Mouse (Mus musculus) midbrain, embryonic 12.5 days (tissue): ENCODE measurements at regions not wholly inside any gene's neighbourhood (a gene's known extent, or its start where the extent isn't known, plus 50 kb on each side); places are given as distances from the start of the nearest gene placed in this dataset.

Experiments
- ATAC-seq: fragments of 200-750 bp; cut with Nextera tagmentation; 2 replicates; pipeline ENCODE4 v1.8.0; 2017; ENCODE audit warnings: low read depth, moderate TSS enrichment, moderate library complexity; ENCODE audit not compliant: low FRiP score
- H3K27ac ChIP-seq: fragments of 300-500 bp; sonication (generic); replicated peaks from 2 replicates; pipeline ENCODE4 v1.5.1; 2016; ENCODE audit warnings: mild to moderate bottlenecking
- H3K27me3 ChIP-seq: fragments of 300-500 bp; sonication (generic); 2 replicates; pipeline ENCODE4 v1.6.1; 2016; ENCODE audit warnings: mild to moderate bottlenecking
- H3K36me3 ChIP-seq: fragments of 300-500 bp; sonication (generic); 2 replicates; pipeline ENCODE4 v1.6.1; 2016
- H3K4me1 ChIP-seq: fragments of 300-500 bp; sonication (generic); 2 replicates; pipeline ENCODE4 v1.6.1; 2016
- H3K4me2 ChIP-seq: fragments of 300-500 bp; sonication (generic); replicated peaks from 2 replicates; pipeline ENCODE4 v1.6.1; 2016; ENCODE audit warnings: mild to moderate bottlenecking, moderate library complexity
- H3K4me3 ChIP-seq: fragments of 300-500 bp; sonication (generic); 2 replicates; pipeline ENCODE4 v1.5.1; 2016; ENCODE audit warnings: mild to moderate bottlenecking
- H3K9ac ChIP-seq: fragments of 300-500 bp; sonication (generic); replicated peaks from 2 replicates; pipeline ENCODE4 v1.6.1; 2016; ENCODE audit warnings: mild to moderate bottlenecking, moderate library complexity
- H3K9me3 ChIP-seq: fragments of 300-500 bp; sonication (generic); 2 replicates; pipeline ENCODE4 v1.6.1; 2016; ENCODE audit warnings: mild to moderate bottlenecking
- WGBS: fragments of 180-500 bp; shearing (Covaris S2); methylation state at CpG from one replicate; pipeline ENCODE4 v1.1.7; 2016; 5-methylcytosine and 5-hydroxymethylcytosine counted together

DNA sequence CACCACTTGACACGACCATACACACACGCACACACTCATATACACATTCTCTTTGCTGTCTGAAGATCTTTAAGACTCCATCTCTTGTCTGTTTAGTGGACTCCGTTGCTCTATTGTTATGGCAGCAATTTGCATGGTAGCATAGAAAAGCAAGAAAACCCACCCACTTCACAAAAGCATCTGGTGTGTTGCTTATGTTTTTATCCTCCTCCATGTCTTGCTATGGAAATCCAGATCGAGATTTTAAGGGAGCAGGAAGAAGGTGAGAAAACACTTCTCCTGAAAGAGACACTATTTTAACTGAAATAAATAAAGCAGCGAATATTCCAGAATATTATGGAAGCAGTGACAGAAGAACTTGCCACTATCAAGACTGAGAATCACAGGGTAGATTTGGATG is 207.5 kb upstream of the Stac start:
- no peak overlapping the region for H3K27ac ChIP-seq
- H3K4me3 ChIP-seq, result no peak overlapping the region
- no peaks in the 10 kb centered on the region for H3K4me1 ChIP-seq
- H3K4me2 ChIP-seq, result no peak overlapping the region
- 84% methylated on average over 5 of the region's 5 CpGs for WGBS
- H3K27me3 ChIP-seq, result no peaks in the 10 kb centered on the region
- no peak for ATAC-seq
- H3K9me3 ChIP-seq, result no peaks in the 10 kb centered on the region
- no peak overlapping the region for H3K9ac ChIP-seq
- no peaks in the 10 kb centered on the region for H3K36me3 ChIP-seq

DNA sequence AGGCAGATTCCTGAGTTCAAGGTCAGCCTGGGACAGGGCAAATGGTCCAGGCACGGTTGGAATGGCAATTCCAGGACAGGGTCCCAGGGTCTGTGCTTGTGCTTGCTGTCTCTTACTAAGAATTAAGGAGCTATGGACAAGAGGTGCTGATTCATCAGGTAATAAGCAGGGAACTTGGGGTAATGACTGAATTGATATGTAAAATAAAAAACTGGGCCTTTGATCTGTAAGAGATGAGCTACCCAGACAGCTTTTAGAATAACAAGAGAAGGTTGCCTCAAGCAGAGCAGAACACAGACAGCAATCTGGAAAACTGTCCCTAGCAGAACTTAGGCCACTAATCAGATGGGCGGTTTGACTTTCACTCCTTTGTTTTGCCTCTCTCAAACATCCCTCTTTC is 189.6 kb upstream of the Stac start:
- H3K4me2 ChIP-seq, result no peak overlapping the region
- WGBS, result 70% methylated on average over 2 of the region's 2 CpGs
- no peaks in the 10 kb centered on the region for H3K27me3 ChIP-seq
- no peaks in the 10 kb centered on the region for H3K9me3 ChIP-seq
- no peak overlapping the region for H3K27ac ChIP-seq
- H3K9ac ChIP-seq, result no peak overlapping the region
- H3K36me3 ChIP-seq, result no peaks in the 10 kb centered on the region
- H3K4me3 ChIP-seq, result no peak overlapping the region
- H3K4me1 ChIP-seq, result no peaks in the 10 kb centered on the region
- no peak for ATAC-seq

DNA sequence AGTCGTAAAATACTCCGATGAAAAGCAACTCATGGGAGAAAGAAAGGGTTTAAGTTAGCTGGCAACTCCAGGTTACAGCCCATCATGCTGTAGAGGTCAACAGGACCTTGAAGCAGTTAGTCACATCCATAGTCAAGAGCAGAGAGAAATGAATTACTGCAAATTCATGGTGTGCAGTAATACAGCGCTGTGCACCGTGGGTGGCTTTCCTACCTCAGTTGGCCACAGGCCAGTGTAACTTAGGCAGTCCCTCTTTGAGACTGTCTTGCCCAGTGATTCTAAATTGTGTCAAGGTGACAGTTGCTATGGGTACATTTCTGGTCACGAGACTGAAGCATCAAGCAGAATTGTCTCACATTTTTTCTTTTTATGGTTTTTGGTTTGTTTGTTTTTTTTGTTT is 186.7 kb upstream of the Stac start:
- Histone ChIP-seq H3K27me3 (no peaks in the 10 kb centered on the region), H3K4me1 (no peaks in the 10 kb centered on the region)

GRCm38 (mm10) chr9:111870466-111870865 is 180.3 kb upstream of the Stac start:
- Histone ChIP-seq H3K36me3 (no peaks in the 10 kb centered on the region), H3K27me3 (no peaks in the 10 kb centered on the region), H3K4me1 (no peaks in the 10 kb centered on the region), H3K27ac (no peak overlapping the region), H3K4me2 (no peak overlapping the region), H3K9ac (no peak overlapping the region), H3K9me3 (no peaks in the 10 kb centered on the region), H3K4me3 (no peak overlapping the region)
- 92% methylated on average over 7 of the region's 7 CpGs for WGBS
- no peak for ATAC-seq

More for the DNA sequence above, 186.7 kb upstream of the Stac start:
- H3K9ac ChIP-seq, result no peak overlapping the region
- no peak for ATAC-seq
- H3K9me3 ChIP-seq, result no peaks in the 10 kb centered on the region
- H3K4me2 ChIP-seq, result no peak overlapping the region
- no peaks in the 10 kb centered on the region for H3K36me3 ChIP-seq
- WGBS, result 92% methylated on average over 5 of the region's 5 CpGs
- H3K4me3 ChIP-seq, result no peak overlapping the region
- H3K27ac ChIP-seq, result no peak overlapping the region

DNA sequence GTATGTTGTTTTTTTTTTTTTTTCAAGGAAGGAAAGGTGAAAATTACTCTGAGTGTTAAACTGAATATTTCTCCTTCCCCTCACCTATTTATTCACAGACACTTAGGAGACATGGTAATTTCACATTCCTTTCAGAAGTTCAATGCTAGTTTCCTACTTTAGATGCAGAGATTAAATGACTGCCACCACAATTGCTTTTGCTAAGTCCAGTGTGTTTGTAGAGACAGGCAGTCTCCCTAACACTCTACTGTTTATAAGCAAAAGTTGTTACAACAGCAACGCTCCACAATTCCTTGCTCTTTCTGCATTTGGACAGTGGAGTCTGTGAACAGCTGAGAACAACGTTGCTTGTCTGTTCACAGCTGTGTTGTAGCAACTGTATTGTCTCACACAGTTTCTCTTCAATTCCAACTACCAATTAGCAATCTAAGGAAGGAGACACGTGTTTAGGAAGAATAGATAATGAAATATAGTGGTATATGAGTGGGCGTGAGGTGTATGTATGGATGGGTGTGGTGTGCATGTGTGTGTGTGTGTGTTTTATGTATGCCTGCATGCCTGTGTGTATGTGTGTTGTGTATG is 179.7 kb upstream of the Stac start:
- Histone ChIP-seq H3K27ac (no peak overlapping the region), H3K4me3 (no peak overlapping the region), H3K27me3 (no peaks in the 10 kb centered on the region), H3K9ac (no peak overlapping the region), H3K4me2 (no peak overlapping the region), H3K9me3 (no peaks in the 10 kb centered on the region), H3K4me1 (no peaks in the 10 kb centered on the region), H3K36me3 (no peaks in the 10 kb centered on the region)
- WGBS, result 80% methylated on average over 4 of the region's 4 CpGs
- no peak for ATAC-seq

DNA sequence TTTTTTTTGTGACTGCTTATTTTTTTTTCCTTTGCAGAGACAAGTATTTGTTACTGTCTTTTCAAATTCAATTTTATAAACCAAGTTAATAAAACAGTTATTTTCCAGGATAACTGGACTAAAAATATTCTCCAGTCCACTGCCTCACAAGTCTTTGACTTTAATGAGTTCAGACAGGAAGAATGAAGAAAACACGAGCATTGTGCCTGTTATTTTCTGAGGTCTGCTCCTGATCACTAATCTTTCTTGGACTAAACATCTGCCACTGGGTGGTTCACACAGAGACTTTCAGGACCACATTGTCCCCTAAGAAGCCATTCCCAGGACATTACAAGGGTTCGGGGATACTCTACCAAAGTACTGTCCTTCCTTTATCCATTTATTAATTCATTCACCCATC is 167.9 kb upstream of the Stac start:
- WGBS, result 59% methylated on average over 2 of the region's 2 CpGs
- Histone ChIP-seq H3K27ac (no peak overlapping the region), H3K4me2 (no peak overlapping the region), H3K4me3 (no peak overlapping the region), H3K9ac (no peak overlapping the region), H3K4me1 (no peaks in the 10 kb centered on the region), H3K36me3 (no peaks in the 10 kb centered on the region), H3K9me3 (no peaks in the 10 kb centered on the region), H3K27me3 (no peaks in the 10 kb centered on the region)
- no peak for ATAC-seq

GRCm38 (mm10) chr9:111854976-111855375 is 164.8 kb upstream of the Stac start:
- Histone ChIP-seq H3K4me2 (no peak overlapping the region), H3K27me3 (no peaks in the 10 kb centered on the region), H3K27ac (no peak overlapping the region), H3K4me1 (no peaks in the 10 kb centered on the region), H3K4me3 (no peak overlapping the region), H3K9me3 (no peaks in the 10 kb centered on the region), H3K9ac (no peak overlapping the region), H3K36me3 (no peaks in the 10 kb centered on the region)
- ATAC-seq, result no peak
- 81% methylated on average over 7 of the region's 7 CpGs for WGBS

GRCm38 (mm10) chr9:111846366-111846765 is 156.2 kb upstream of the Stac start:
- H3K4me1 ChIP-seq, result no peaks in the 10 kb centered on the region
- WGBS, result 94% methylated on average over 10 of the region's 10 CpGs
- no peak overlapping the region for H3K9ac ChIP-seq
- no peak for ATAC-seq
- H3K36me3 ChIP-seq, result no peaks in the 10 kb centered on the region
- no peak overlapping the region for H3K27ac ChIP-seq
- no peak overlapping the region for H3K4me2 ChIP-seq
- no peaks in the 10 kb centered on the region for H3K27me3 ChIP-seq
- H3K4me3 ChIP-seq, result no peak overlapping the region
- no peaks in the 10 kb centered on the region for H3K9me3 ChIP-seq

- WGBS, result 82% methylated on average over 6 of the region's 6 CpGs
- H3K9ac ChIP-seq, result no peak overlapping the region
- no peak overlapping the region for H3K27ac ChIP-seq
- no peak overlapping the region for H3K4me3 ChIP-seq
- no peaks in the 10 kb centered on the region for H3K9me3 ChIP-seq
- no peaks in the 10 kb centered on the region for H3K36me3 ChIP-seq
- H3K4me2 ChIP-seq, result no peak overlapping the region
- ATAC-seq, result no peak
- H3K4me1 ChIP-seq, result no peaks in the 10 kb centered on the region
- H3K27me3 ChIP-seq, result no peaks in the 10 kb centered on the region
Observed at GRCm38 (mm10) chr9:111841151-111841550, 151.0 kb upstream of the Stac start.

DNA sequence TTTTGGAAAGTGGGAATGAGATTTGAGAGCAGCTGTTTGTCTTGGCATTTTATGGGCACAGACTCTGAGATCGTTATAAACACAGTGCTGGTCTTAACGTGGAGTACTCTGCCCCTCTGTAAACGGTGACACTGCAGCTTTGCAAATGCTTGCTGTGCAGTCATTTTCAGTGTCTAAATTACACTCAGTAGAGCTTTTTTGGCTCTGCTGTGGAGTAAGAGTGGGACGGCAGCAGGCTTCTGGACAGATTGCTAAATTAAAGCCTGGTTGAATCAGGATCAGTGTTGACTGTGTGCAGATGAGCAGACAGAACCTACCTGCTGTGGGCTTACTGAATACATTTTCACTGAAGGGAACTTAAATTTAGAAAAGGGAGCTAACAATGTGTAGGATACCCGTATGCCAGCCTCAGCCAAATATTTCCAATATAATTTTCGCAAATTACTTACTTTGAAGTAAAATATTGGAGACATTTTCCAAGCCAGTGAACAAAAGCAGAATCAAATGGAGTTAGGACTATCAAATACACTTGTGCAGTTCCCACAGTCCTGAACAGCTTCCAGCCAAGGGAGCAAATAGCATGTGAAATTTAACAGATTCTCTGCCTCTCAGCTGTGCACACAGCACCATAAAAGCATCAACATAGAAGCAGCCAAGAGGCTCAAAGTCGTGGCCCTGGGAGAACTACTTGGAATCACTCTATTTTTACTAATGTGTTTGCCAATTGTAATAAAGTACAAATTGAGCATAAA is 148.1 kb upstream of the Stac start:
- ATAC-seq, result no peak
- WGBS, result 82% methylated on average over 7 of the region's 7 CpGs

GRCm38 (mm10) chr9:111822094-111822493 is 131.9 kb upstream of the Stac start:
- H3K4me1 ChIP-seq, result no peaks in the 10 kb centered on the region
- 65% methylated on average over 1 of the region's 1 CpGs for WGBS
- no peak for ATAC-seq
- H3K9me3 ChIP-seq, result no peaks in the 10 kb centered on the region
- H3K27ac ChIP-seq, result no peak overlapping the region
- H3K4me2 ChIP-seq, result no peak overlapping the region
- H3K27me3 ChIP-seq, result no peaks in the 10 kb centered on the region
- no peak overlapping the region for H3K4me3 ChIP-seq
- H3K36me3 ChIP-seq, result no peaks in the 10 kb centered on the region
- H3K9ac ChIP-seq, result no peak overlapping the region

More for the DNA sequence above, 148.1 kb upstream of the Stac start:
- H3K27ac ChIP-seq, result no peak overlapping the region
- H3K9me3 ChIP-seq, result no peaks in the 10 kb centered on the region
- no peaks in the 10 kb centered on the region for H3K36me3 ChIP-seq
- no peaks in the 10 kb centered on the region for H3K4me1 ChIP-seq
- H3K4me3 ChIP-seq, result no peak overlapping the region
- no peak overlapping the region for H3K9ac ChIP-seq
- H3K4me2 ChIP-seq, result no peak overlapping the region
- H3K27me3 ChIP-seq, result no peaks in the 10 kb centered on the region

- Histone ChIP-seq H3K36me3 (no peaks in the 10 kb centered on the region), H3K4me2 (no peak overlapping the region), H3K9me3 (no peaks in the 10 kb centered on the region), H3K27ac (no peak overlapping the region), H3K4me1 (no peaks in the 10 kb centered on the region), H3K27me3 (no peaks in the 10 kb centered on the region), H3K9ac (no peak overlapping the region), H3K4me3 (no peak overlapping the region)
- ATAC-seq, result no peak
- 83% methylated on average over 4 of the region's 4 CpGs for WGBS
Observed at GRCm38 (mm10) chr9:111817461-111817860, 127.3 kb upstream of the Stac start.

DNA sequence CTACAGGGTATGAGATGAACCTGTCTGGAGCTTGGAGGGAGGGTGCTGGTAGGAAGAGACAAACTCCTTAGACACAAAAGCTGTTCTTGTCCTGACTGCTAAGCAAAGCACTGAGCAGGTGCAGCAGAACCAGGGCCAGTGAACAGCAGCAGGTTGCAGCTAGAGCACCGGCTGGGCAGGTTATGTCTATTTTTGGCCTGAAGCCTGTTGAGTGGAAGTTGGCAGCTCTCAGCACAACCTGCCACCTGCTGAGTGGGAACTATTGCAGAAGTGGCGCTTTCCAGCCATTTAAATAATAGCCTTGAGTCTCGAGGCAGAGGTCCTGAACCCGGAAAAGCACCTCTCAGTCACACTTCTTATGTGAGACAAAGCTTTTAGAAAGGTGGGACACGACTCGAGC is 114.8 kb upstream of the Stac start:
- Histone ChIP-seq H3K4me3 (no peak overlapping the region), H3K27me3 (no peaks in the 10 kb centered on the region), H3K4me1 (no peaks in the 10 kb centered on the region), H3K9ac (no peak overlapping the region), H3K27ac (no peak overlapping the region), H3K4me2 (no peak overlapping the region), H3K9me3 (no peaks in the 10 kb centered on the region), H3K36me3 (no peaks in the 10 kb centered on the region)
- no peak for ATAC-seq
- 85% methylated on average over 6 of the region's 6 CpGs for WGBS
